Mouse (Mus musculus): ENCODE measurements around the gene Cdc42ep1. TPM values are rescaled to one million over a fixed set of nuclear protein-coding genes. Genes with fewer than 3 reads are reported as not detected.

The Cdc42ep1 gene
- 29.0 and 30.1 TPM in 2 replicates for polyA plus RNA-seq (2014; fragmentation: Nextera tagmentation; extraction: Ambion mirVana)

DNA sequence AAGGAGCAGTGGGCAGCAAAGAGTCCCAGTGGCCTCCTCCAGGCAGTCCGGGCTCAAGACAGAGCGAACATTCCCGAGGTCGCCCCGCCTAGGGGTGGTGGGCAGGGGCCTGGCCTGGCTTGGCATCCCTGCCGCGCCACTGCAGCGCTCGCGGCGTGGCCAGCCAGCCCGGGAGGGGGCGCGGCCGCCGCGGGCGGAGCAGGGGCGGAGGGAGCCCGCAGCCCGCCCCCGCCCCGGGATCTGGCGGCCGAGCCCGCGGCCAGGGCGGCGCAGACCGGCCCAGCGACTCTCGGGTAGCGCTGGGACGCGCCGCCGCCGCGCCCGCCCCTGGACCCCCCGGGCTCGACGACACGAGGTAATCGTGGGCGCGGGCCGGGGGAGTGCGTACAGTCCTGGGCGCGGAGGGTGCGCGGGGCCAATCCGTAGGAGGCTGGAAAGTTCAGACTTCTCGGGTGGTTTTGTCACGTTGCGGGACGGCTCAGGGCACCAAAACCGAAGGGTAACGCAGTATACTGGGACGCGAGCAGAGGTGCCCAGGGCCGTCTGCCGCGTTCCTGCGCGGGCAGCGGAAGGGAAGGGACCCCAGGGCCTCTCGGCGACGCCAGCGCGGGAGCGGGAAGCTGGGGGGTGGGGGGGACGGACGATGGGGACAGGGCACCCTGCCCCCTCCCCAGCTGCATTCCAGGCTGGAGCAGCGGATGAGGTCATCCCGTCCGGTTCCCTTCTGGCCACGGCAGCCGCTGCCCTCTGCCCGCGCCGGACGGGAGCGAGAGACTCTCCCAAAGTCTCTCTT is at the start of gene Cdc42ep1:
Cdc42ep1 (plus strand) TSS at position 254 of the 793 bp plus-strand sequence.
- whole genome bisulfite sequencing, result under 1% methylated on average over 85 of the region's 86 CpGs
- Histone ChIP-seq H3K27me3 (ENCODE audit: control insufficient read depth, insufficient read depth, low read length) (no peaks in the 10 kb centered on the region), H3K4me3 (ENCODE audit: control insufficient read depth in 1 of 2, insufficient read depth in 1 of 2, low read depth in 1 of 2, low read length in 2 of 2) (peak within 1 kb of the TSS; percentile 74 to 85), H3K4me2 (ENCODE audit: low read length) (peak within 1 kb of the TSS; percentile 89), H3K36me3 (ENCODE audit: control insufficient read depth, insufficient read depth, low read length) (peaks cover 15% of the 10 kb centered on the region), H3K9me3 (ENCODE audit: control insufficient read depth, low read length) (no peaks in the 10 kb centered on the region), H3K9ac (ENCODE audit: low read length) (peak within 1 kb of the TSS; percentile 93), H3K4me1 (ENCODE audit: control insufficient read depth in 2 of 2, insufficient read depth in 2 of 2, low read length in 2 of 2) (peaks cover 25 to 38% of the 10 kb centered on the region in 2 experiments), H3K27ac (replicated peaks in 1 of 2; ENCODE audit: control insufficient read depth in 1 of 2, insufficient read depth in 1 of 2, low read depth in 2 of 2, low read length in 2 of 2) (peak within 1 kb of the TSS; percentile 96)
- peak; percentile 81 for ATAC-seq (ENCODE audit: insufficient number of reproducible peaks, insufficient read depth, low FRiP score, low read depth)

- H3K4me1 ChIP-seq (ENCODE audit: control insufficient read depth in 2 of 2, insufficient read depth in 2 of 2, low read length in 2 of 2), result peaks cover 14 to 20% of the 10 kb centered on the region in 2 experiments
- H3K27ac ChIP-seq (replicated peaks in 1 of 2; ENCODE audit: control insufficient read depth in 1 of 2, insufficient read depth in 1 of 2, low read depth in 2 of 2, low read length in 2 of 2), result 0 out of 4 replicates have a peak overlapping the region, but pooled peaks of 1 of the 2 experiments have one; percentile 14
- no peak overlapping the region for H3K4me2 ChIP-seq (ENCODE audit: low read length)
- H3K27me3 ChIP-seq (ENCODE audit: control insufficient read depth, insufficient read depth, low read length), result peaks cover 11% of the 10 kb centered on the region; the same call in 1 of the 2 replicates
- H3K4me3 ChIP-seq (ENCODE audit: control insufficient read depth in 1 of 2, insufficient read depth in 1 of 2, low read depth in 1 of 2, low read length in 2 of 2), result no peak overlapping the region
- ATAC-seq (ENCODE audit: insufficient number of reproducible peaks, insufficient read depth, low FRiP score, low read depth), result peak; percentile 38; the same call in 1 of the 2 replicates
- H3K9ac ChIP-seq (ENCODE audit: low read length), result no peak overlapping the region; the same call in 1 of the 2 replicates
- no peaks in the 10 kb centered on the region for H3K9me3 ChIP-seq (ENCODE audit: control insufficient read depth, low read length)
- H3K36me3 ChIP-seq (ENCODE audit: control insufficient read depth, insufficient read depth, low read length), result peaks cover 26% of the 10 kb centered on the region
- 51% methylated on average over 25 of the region's 25 CpGs for WGBS
Observed at GRCm38 (mm10) chr15:78796196-78797059, 46.0 kb upstream of the Cdc42ep1 start.

- Histone ChIP-seq H3K4me2 (ENCODE audit: low read length) (no peak overlapping the region), H3K4me3 (ENCODE audit: control insufficient read depth in 1 of 2, insufficient read depth in 1 of 2, low read depth in 1 of 2, low read length in 2 of 2) (no peak overlapping the region), H3K27me3 (ENCODE audit: control insufficient read depth, insufficient read depth, low read length) (peaks cover 13% of the 10 kb centered on the region; the same call in 1 of the 2 replicates), H3K9ac (ENCODE audit: low read length) (no peak overlapping the region), H3K27ac (replicated peaks in 1 of 2; ENCODE audit: control insufficient read depth in 1 of 2, insufficient read depth in 1 of 2, low read depth in 2 of 2, low read length in 2 of 2) (no peak overlapping the region), H3K4me1 (ENCODE audit: control insufficient read depth in 2 of 2, insufficient read depth in 2 of 2, low read length in 2 of 2) (peaks cover 14 to 21% of the 10 kb centered on the region in 2 experiments), H3K9me3 (ENCODE audit: control insufficient read depth, low read length) (no peaks in the 10 kb centered on the region), H3K36me3 (ENCODE audit: control insufficient read depth, insufficient read depth, low read length) (peaks cover 24% of the 10 kb centered on the region)
- no peak for ATAC-seq (ENCODE audit: insufficient number of reproducible peaks, insufficient read depth, low FRiP score, low read depth)
- 92% methylated on average over 8 of the region's 8 CpGs for WGBS
Observed at GRCm38 (mm10) chr15:78797060-78797329, 45.4 kb upstream of the Cdc42ep1 start.

DNA sequence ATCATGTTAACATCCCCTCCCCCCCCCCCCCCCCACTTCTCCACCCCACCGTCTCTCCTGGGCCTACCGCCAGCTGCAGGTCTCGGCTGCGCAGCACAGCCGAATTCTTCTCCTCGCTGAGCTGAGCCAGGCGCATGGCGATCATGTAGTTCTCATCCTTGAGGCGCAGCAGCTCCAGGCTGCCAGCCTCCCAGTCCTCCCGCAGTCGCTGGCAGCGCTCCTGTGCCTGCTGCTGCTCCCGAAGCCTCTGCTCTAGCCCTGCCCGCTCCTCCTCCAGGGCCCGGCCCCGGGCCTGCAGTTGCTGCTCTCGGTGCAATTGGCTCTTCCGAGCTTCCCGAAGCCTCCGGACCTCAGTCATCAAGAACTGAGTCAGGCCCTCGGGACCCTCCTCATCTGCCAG is 43.4 kb upstream of the Cdc42ep1 start:
- H3K4me3 ChIP-seq (ENCODE audit: control insufficient read depth in 1 of 2, insufficient read depth in 1 of 2, low read depth in 1 of 2, low read length in 2 of 2), result no peak overlapping the region
- peaks cover 13% of the 10 kb centered on the region; the same call in 1 of the 2 replicates for H3K27me3 ChIP-seq (ENCODE audit: control insufficient read depth, insufficient read depth, low read length)
- no peak for ATAC-seq (ENCODE audit: insufficient number of reproducible peaks, insufficient read depth, low FRiP score, low read depth)
- peaks cover 10% of the 10 kb centered on the region; the same call in 1 of the 2 replicates for H3K36me3 ChIP-seq (ENCODE audit: control insufficient read depth, insufficient read depth, low read length)
- no peak overlapping the region for H3K9ac ChIP-seq (ENCODE audit: low read length)
- H3K4me2 ChIP-seq (ENCODE audit: low read length), result no peak overlapping the region
- no peak overlapping the region for H3K27ac ChIP-seq (replicated peaks in 1 of 2; ENCODE audit: control insufficient read depth in 1 of 2, insufficient read depth in 1 of 2, low read depth in 2 of 2, low read length in 2 of 2)
- H3K4me1 ChIP-seq (ENCODE audit: control insufficient read depth in 2 of 2, insufficient read depth in 2 of 2, low read length in 2 of 2), result peaks cover 24 to 37% of the 10 kb centered on the region in 2 experiments
- WGBS, result 48% methylated on average over 18 of the region's 21 CpGs
- no peaks in the 10 kb centered on the region for H3K9me3 ChIP-seq (ENCODE audit: control insufficient read depth, low read length)

DNA sequence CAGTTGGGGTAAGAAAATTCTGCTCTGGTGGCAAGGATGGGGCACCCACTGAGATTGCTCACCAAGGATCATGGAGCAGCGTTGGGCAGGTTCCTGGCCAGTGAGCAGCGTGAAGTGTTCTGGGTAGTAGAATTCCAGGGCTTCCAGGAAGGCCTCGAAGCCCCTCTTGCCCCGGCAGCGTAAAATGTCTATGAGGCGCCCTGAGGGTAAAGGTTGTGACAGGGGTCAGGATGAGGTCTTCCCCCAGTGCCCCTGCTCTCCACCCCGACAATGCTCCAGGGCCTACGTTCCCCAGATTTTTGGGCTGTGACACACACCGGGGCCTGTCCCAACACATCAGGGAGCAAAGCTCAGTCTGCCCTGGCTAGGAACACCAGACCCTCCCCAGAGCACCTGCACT is 40.9 kb upstream of the Cdc42ep1 start:
- Histone ChIP-seq H3K36me3 (ENCODE audit: control insufficient read depth, insufficient read depth, low read length) (peaks cover 6% of the 10 kb centered on the region; the same call in 1 of the 2 replicates), H3K27me3 (ENCODE audit: control insufficient read depth, insufficient read depth, low read length) (peaks cover 13% of the 10 kb centered on the region; the same call in 1 of the 2 replicates), H3K27ac (replicated peaks in 1 of 2; ENCODE audit: control insufficient read depth in 1 of 2, insufficient read depth in 1 of 2, low read depth in 2 of 2, low read length in 2 of 2) (no peak overlapping the region), H3K9ac (ENCODE audit: low read length) (peak overlapping the region; percentile 79), H3K9me3 (ENCODE audit: control insufficient read depth, low read length) (no peaks in the 10 kb centered on the region), H3K4me3 (ENCODE audit: control insufficient read depth in 1 of 2, insufficient read depth in 1 of 2, low read depth in 1 of 2, low read length in 2 of 2) (peak overlapping the region; percentile 60 to 70; a peak in 3 of 4 replicates), H3K4me2 (ENCODE audit: low read length) (peak overlapping the region; percentile 92), H3K4me1 (ENCODE audit: control insufficient read depth in 2 of 2, insufficient read depth in 2 of 2, low read length in 2 of 2) (peaks cover 17 to 27% of the 10 kb centered on the region in 2 experiments)
- WGBS, result 87% methylated on average over 9 of the region's 9 CpGs
- no peak for ATAC-seq (ENCODE audit: insufficient number of reproducible peaks, insufficient read depth, low FRiP score, low read depth)

GRCm38 (mm10) chr15:78801971-78802741 is 40.3 kb upstream of the Cdc42ep1 start:
- ATAC-seq (ENCODE audit: insufficient number of reproducible peaks, insufficient read depth, low FRiP score, low read depth), result peak; percentile 15; the same call in 1 of the 2 replicates
- WGBS, result 8% methylated on average over 54 of the region's 67 CpGs
- Histone ChIP-seq H3K9ac (ENCODE audit: low read length) (peak overlapping the region; percentile 79), H3K27ac (replicated peaks in 1 of 2; ENCODE audit: control insufficient read depth in 1 of 2, insufficient read depth in 1 of 2, low read depth in 2 of 2, low read length in 2 of 2) (peak overlapping the region; percentile 55 to 73), H3K4me1 (ENCODE audit: control insufficient read depth in 2 of 2, insufficient read depth in 2 of 2, low read length in 2 of 2) (peaks cover 20 to 27% of the 10 kb centered on the region in 2 experiments), H3K27me3 (ENCODE audit: control insufficient read depth, insufficient read depth, low read length) (peaks cover 13% of the 10 kb centered on the region; the same call in 1 of the 2 replicates), H3K9me3 (ENCODE audit: control insufficient read depth, low read length) (no peaks in the 10 kb centered on the region), H3K36me3 (ENCODE audit: control insufficient read depth, insufficient read depth, low read length) (peaks cover 6% of the 10 kb centered on the region; the same call in 1 of the 2 replicates), H3K4me3 (ENCODE audit: control insufficient read depth in 1 of 2, insufficient read depth in 1 of 2, low read depth in 1 of 2, low read length in 2 of 2) (peak overlapping the region; percentile 60 to 70), H3K4me2 (ENCODE audit: low read length) (peak overlapping the region; percentile 92)
